Mouse (Mus musculus) erythroblast, adult 5-6 weeks (primary cell): Measurements from ENCODE around the gene Myo19. TPM values are rescaled to one million over a fixed set of nuclear protein-coding genes. Genes with fewer than 3 reads are reported as not detected.

ENCODE experiments used
- total RNA-seq, 2 experiments: library from RNA; stranded (forward) in 1 of 2; stranded (reverse) in 1 of 2; fragments of 150-400 nt in 1 of 2; fragments of 200-764, 138-1000 nt in 1 of 2; gene quantifications; 2 replicates each; pipeline versions ENCODE4 v1.2.3 to v1.2.4; 2015 to 2017; ENCODE audit warnings: low replicate concordance in 2 of 2

Gene Myo19
- total RNA-seq, 2 experiments from 2014 or later, result 0.94 to 4.8 TPM

Other genes with a start within 250 kb of the Myo19 start
- 129 and 155 TPM in 2 replicates for gene Mrm1, start 60.6 kb upstream of the Myo19 start, total RNA-seq (2015; ENCODE audit: low replicate concordance)
- 114 and 139 TPM in 2 replicates for gene Mrm1, start 60.6 kb upstream of the Myo19 start, total RNA-seq (2017; ENCODE audit: low replicate concordance)
- 897 and 1,040 TPM in 2 replicates for gene Dhrs11, start 51.2 kb upstream of the Myo19 start, total RNA-seq (2015; ENCODE audit: low replicate concordance)
- gene Dhrs11, start 51.2 kb upstream of the Myo19 start, total RNA-seq (2017; ENCODE audit: low replicate concordance), result 707 and 838 TPM in 2 replicates
- gene Ggnbp2, start 9.3 kb upstream of the Myo19 start, total RNA-seq (2015; ENCODE audit: low replicate concordance), result 150 and 159 TPM in 2 replicates
- gene Ggnbp2, start 9.3 kb upstream of the Myo19 start, total RNA-seq (2017; ENCODE audit: low replicate concordance), result 179 and 325 TPM in 2 replicates
- gene Pigw, start 137 bp downstream of the Myo19 start, total RNA-seq (2015; ENCODE audit: low replicate concordance), result 0.63 and 0.96 TPM in 2 replicates
- gene Pigw, start 137 bp downstream of the Myo19 start, total RNA-seq (2017; ENCODE audit: low replicate concordance), result 1.2 and 2.6 TPM in 2 replicates
- gene Znhit3, start 36.2 kb downstream of the Myo19 start, total RNA-seq (2015; ENCODE audit: low replicate concordance), result 1.5 and 6.5 TPM in 2 replicates
- 3.7 and 9.1 TPM in 2 replicates for gene Znhit3, start 36.2 kb downstream of the Myo19 start, total RNA-seq (2017; ENCODE audit: low replicate concordance)
- not detected in 2 replicates for gene Car4, start 77.6 kb downstream of the Myo19 start, total RNA-seq (2015; ENCODE audit: low replicate concordance)
- gene Car4, start 77.6 kb downstream of the Myo19 start, total RNA-seq (2017; ENCODE audit: low replicate concordance), result not detected in 2 replicates